Comparison of ENCODE assay signal across 9 mouse cellular contexts in the genomic region with DNA sequence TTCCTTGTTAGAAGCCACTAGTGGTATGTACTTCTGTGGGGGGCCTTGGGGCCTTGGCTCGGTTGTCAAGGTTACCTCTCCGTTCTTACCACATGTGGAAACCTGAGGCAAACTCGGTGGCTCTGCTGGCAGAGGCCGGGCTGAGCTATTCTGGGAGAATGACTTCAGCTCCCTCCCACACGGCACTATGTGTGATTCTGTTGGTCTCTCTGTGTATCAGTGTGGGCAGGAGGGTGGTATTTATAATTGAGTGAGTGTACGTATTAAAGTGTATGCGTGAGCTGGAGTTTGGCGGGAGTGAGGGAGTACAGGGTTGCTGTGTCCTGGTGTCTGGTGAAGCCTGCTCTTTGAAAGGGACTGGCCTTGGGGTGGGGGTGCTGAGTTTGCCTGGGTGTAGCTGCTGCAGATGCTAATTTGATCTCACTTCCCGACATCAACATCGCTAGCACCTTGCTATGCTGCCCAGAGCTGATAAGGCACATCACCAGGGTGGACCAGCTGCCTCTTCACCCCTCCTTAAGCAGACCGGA. TPM values are rescaled to one million over a fixed set of nuclear protein-coding genes. Genes with fewer than 3 reads are reported as not detected.
A peak's percentile ranks its signal among the peaks of the same experiment; 100 is the strongest.
DNase-seq lines count a peak whose midpoint lies in the region; ATAC-seq and TF ChIP-seq lines count a peak whose summit lies in the region.
"Had no signal": no experiment of that assay in that cellular context is flagged by ENCODE, and none has a peak within 500 bp of the region (broad histone marks: within the 10 kb centered on the region; RNA-seq: fewer than 3 reads in every experiment).

No protein-coding gene starts in this region.

- H3K9me3 ChIP-seq in ES-Bruce4 (replicated peaks; ENCODE audit: control insufficient read depth, insufficient read depth, low read length, poor library complexity, severe bottlenecking), result no peaks in the 10 kb centered on the region
- H3K9me3 ChIP-seq in heart, embryonic 13.5 days, result no peaks in the 10 kb centered on the region
- no peaks in the 10 kb centered on the region for H3K9me3 ChIP-seq in limb, embryonic 14.5 days (ENCODE audit: control insufficient read depth, low read length)
- H3K9me3 ChIP-seq in forebrain, embryonic 12.5 days, result no peaks in the 10 kb centered on the region
- H3K9me3 ChIP-seq: limb, embryonic 12.5 days had no signal

- H3K36me3 ChIP-seq in ES-Bruce4 (ENCODE audit: control insufficient read depth, insufficient read depth, low read length, poor library complexity, severe bottlenecking), result no peaks in the 10 kb centered on the region
- no peaks in the 10 kb centered on the region for H3K36me3 ChIP-seq in heart, embryonic 13.5 days
- no peaks in the 10 kb centered on the region for H3K36me3 ChIP-seq in limb, embryonic 14.5 days (ENCODE audit: control insufficient read depth, insufficient read depth, low read length)
- H3K36me3 ChIP-seq in splenic B cell, adult 2 months (ENCODE audit: control insufficient read depth, insufficient read depth, low read length, poor library complexity, severe bottlenecking), result no peaks in the 10 kb centered on the region
- H3K36me3 ChIP-seq in forebrain, embryonic 12.5 days (replicated peaks), result no peaks in the 10 kb centered on the region
- H3K36me3 ChIP-seq: limb, embryonic 12.5 days had no signal

- no peak overlapping the region for H3K9ac ChIP-seq in ES-Bruce4 (ENCODE audit: low read depth, poor library complexity, severe bottlenecking)
- H3K9ac ChIP-seq in heart, embryonic 13.5 days, result peak overlapping the region; percentile 68
- no peak overlapping the region; the same call in 1 of the 2 replicates for H3K9ac ChIP-seq in limb, embryonic 14.5 days (ENCODE audit: low read depth, low read length, severe bottlenecking)
- H3K9ac ChIP-seq in forebrain, embryonic 12.5 days, result no peak overlapping the region; the same call in 1 of the 2 replicates
- H3K9ac ChIP-seq: limb, embryonic 12.5 days had no signal

- H3K27me3 ChIP-seq in ES-Bruce4 (ENCODE audit: control insufficient read depth, insufficient read depth, low read length, poor library complexity, severe bottlenecking), result no peaks in the 10 kb centered on the region
- no peaks in the 10 kb centered on the region for H3K27me3 ChIP-seq in heart, embryonic 13.5 days (replicated peaks)
- no peaks in the 10 kb centered on the region for H3K27me3 ChIP-seq in limb, embryonic 14.5 days (ENCODE audit: control insufficient read depth, insufficient read depth, low read length)
- no peaks in the 10 kb centered on the region for H3K27me3 ChIP-seq in splenic B cell, adult 2 months (ENCODE audit: control insufficient read depth, insufficient read depth, low read length, poor library complexity, severe bottlenecking)
- no peaks in the 10 kb centered on the region for H3K27me3 ChIP-seq in forebrain, embryonic 12.5 days
- H3K27me3 ChIP-seq: limb, embryonic 12.5 days had no signal

- WGBS in heart, embryonic 13.5 days, result 9% methylated on average over 11 of the region's 11 CpGs
- WGBS in limb, embryonic 14.5 days, result 51% methylated on average over 11 of the region's 11 CpGs
- WGBS in forebrain, embryonic 12.5 days, result 57% methylated on average over 11 of the region's 11 CpGs

- TF ChIP-seq CTCF in ES-Bruce4 (IDR thresholded peaks at IDR 0.05; ENCODE audit: low read depth, low read length), result no peak

- H3K4me3 ChIP-seq in ES-Bruce4 (ENCODE audit: low read depth, low read length), result no peak overlapping the region
- no peak overlapping the region for H3K4me3 ChIP-seq in heart, embryonic 13.5 days
- H3K4me3 ChIP-seq in limb, embryonic 14.5 days (replicated peaks; ENCODE audit: low read length), result no peak overlapping the region
- no peak overlapping the region for H3K4me3 ChIP-seq in forebrain, embryonic 12.5 days (replicated peaks)
- H3K4me3 ChIP-seq: limb, embryonic 12.5 days had no signal

- DNase-seq in kidney, adult 11 months, result peak; percentile 53
- DNase-seq in kidney, postnatal 10 days, result no peak
- DNase-seq in c-Kit-positive CD71-positive TER-119-positive erythroid progenitor cells, embryonic 14.5 days (ENCODE audit: low spot score), result peak; percentile 63
- peak; percentile 44 for DNase-seq in limb, embryonic 14.5 days (ENCODE audit: low spot score)
- DNase-seq in splenic B cell, adult 2 months (ENCODE audit: low read depth, low spot score), result peak; percentile 62

- TF ChIP-seq POLR2A in ES-Bruce4 (IDR thresholded peaks at IDR 0.05; ENCODE audit: insufficient read depth, low read length), result no peak
- no peak for TF ChIP-seq POLR2A in limb, embryonic 14.5 days (IDR thresholded peaks at IDR 0.05; ENCODE audit: borderline replicate concordance, extremely low read depth, insufficient read depth, insufficient read length)

- H3K4me1 ChIP-seq in ES-Bruce4 (ENCODE audit: control insufficient read depth, insufficient read depth, low read length), result peaks cover 8% of the 10 kb centered on the region
- peaks cover 81% of the 10 kb centered on the region for H3K4me1 ChIP-seq in heart, embryonic 13.5 days
- peaks cover 26% of the 10 kb centered on the region for H3K4me1 ChIP-seq in limb, embryonic 14.5 days (ENCODE audit: control insufficient read depth, insufficient read depth, low read length)
- H3K4me1 ChIP-seq in forebrain, embryonic 12.5 days, result peaks cover 34% of the 10 kb centered on the region

- H3K27ac ChIP-seq in ES-Bruce4 (ENCODE audit: insufficient read depth, low read length), result no peak overlapping the region
- H3K27ac ChIP-seq in heart, embryonic 13.5 days (replicated peaks), result peak overlapping the region; percentile 93
- no peak overlapping the region for H3K27ac ChIP-seq in limb, embryonic 14.5 days (replicated peaks; ENCODE audit: low read depth, low read length)
- H3K27ac ChIP-seq in forebrain, embryonic 12.5 days, result no peak overlapping the region
- H3K27ac ChIP-seq: limb, embryonic 12.5 days had no signal

- ATAC-seq in heart, embryonic 13.5 days (ENCODE audit: extremely low read depth, insufficient number of reproducible peaks, low FRiP score, low TSS enrichment), result no peak
- ATAC-seq in limb, embryonic 14.5 days (ENCODE audit: low FRiP score, low read depth), result no peak
- ATAC-seq in forebrain, embryonic 12.5 days (ENCODE audit: low FRiP score), result no peak

- H3K4me2 ChIP-seq in heart, embryonic 13.5 days, result peak overlapping the region; percentile 44
- no peak overlapping the region for H3K4me2 ChIP-seq in limb, embryonic 14.5 days (replicated peaks; ENCODE audit: low read depth, low read length, severe bottlenecking)
- no peak overlapping the region for H3K4me2 ChIP-seq in forebrain, embryonic 12.5 days
- H3K4me2 ChIP-seq: limb, embryonic 12.5 days had no signal

- TF ChIP-seq EP300 in ES-Bruce4 (IDR thresholded peaks at IDR 0.05; ENCODE audit: insufficient read depth, low read depth, low read length), result 0 out of 2 replicates have a peak, but pooled peaks have one; percentile 31

RNA-seq across cellular contexts. Expression of gene Btg2, which starts 4.1 kb away (rescaled TPM):
- 109 and 112 TPM in 2 replicates for polyA plus RNA-seq in ES-Bruce4 (2011; ENCODE audit: insufficient read depth, insufficient read length, low read depth, missing spikeins)
- polyA plus RNA-seq in heart, embryonic 13.5 days (2015; fragmentation: Nextera tagmentation; extraction: Ambion mirVana), result 33.1 and 37.0 TPM in 2 replicates
- 18.6 TPM in 2 replicates for polyA plus RNA-seq in limb, embryonic 14.5 days (2012; rRNA removed)
- polyA plus RNA-seq in limb, embryonic 14.5 days (2014; fragmentation: Nextera tagmentation; extraction: Ambion mirVana), result 26.2 and 26.4 TPM in 2 replicates
- polyA plus RNA-seq in forebrain, embryonic 12.5 days (2016; fragmentation: Nextera tagmentation; extraction: Ambion mirVana), result 128 and 135 TPM in 2 replicates

RNA-seq across cellular contexts. Expression of gene Chit1, which starts 28.0 kb away (rescaled TPM):
- polyA plus RNA-seq in ES-Bruce4 (2011; ENCODE audit: insufficient read depth, insufficient read length, low read depth, missing spikeins), result not detected in 2 replicates
- polyA plus RNA-seq in heart, embryonic 13.5 days (2015; fragmentation: Nextera tagmentation; extraction: Ambion mirVana), result 0.59 and 0.75 TPM in 2 replicates
- polyA plus RNA-seq in limb, embryonic 14.5 days (2012; rRNA removed), result 0.33 TPM in 2 replicates
- 0.18 and 0.30 TPM in 2 replicates for polyA plus RNA-seq in limb, embryonic 14.5 days (2014; fragmentation: Nextera tagmentation; extraction: Ambion mirVana)
- not detected in 2 replicates for polyA plus RNA-seq in forebrain, embryonic 12.5 days (2016; fragmentation: Nextera tagmentation; extraction: Ambion mirVana)
- polyA plus RNA-seq: limb, embryonic 12.5 days had no signal

RNA-seq across cellular contexts. Expression of gene Fmod, which starts 46.0 kb away (rescaled TPM):
- not detected in 2 replicates for polyA plus RNA-seq in ES-Bruce4 (2011; ENCODE audit: insufficient read depth, insufficient read length, low read depth, missing spikeins)
- polyA plus RNA-seq in heart, embryonic 13.5 days (2015; fragmentation: Nextera tagmentation; extraction: Ambion mirVana), result 22.8 and 26.3 TPM in 2 replicates
- polyA plus RNA-seq in limb, embryonic 14.5 days (2012; rRNA removed), result 86.7 and 105 TPM in 2 replicates
- polyA plus RNA-seq in limb, embryonic 14.5 days (2014; fragmentation: Nextera tagmentation; extraction: Ambion mirVana), result 75.1 and 79.5 TPM in 2 replicates
- 2.2 and 3.3 TPM in 2 replicates for polyA plus RNA-seq in forebrain, embryonic 12.5 days (2016; fragmentation: Nextera tagmentation; extraction: Ambion mirVana)
